Mouse (Mus musculus) right cerebral cortex, postnatal 10 days (tissue): ENCODE results near the gene Crebl2.

ENCODE experiments used
- DNase-seq, 2 experiments: peaks; one replicate each; pipeline ENCODE4 v3.0.0; 2021; ENCODE audit warnings: low spot score in 2 of 2

Crebl2 gene

DNA sequence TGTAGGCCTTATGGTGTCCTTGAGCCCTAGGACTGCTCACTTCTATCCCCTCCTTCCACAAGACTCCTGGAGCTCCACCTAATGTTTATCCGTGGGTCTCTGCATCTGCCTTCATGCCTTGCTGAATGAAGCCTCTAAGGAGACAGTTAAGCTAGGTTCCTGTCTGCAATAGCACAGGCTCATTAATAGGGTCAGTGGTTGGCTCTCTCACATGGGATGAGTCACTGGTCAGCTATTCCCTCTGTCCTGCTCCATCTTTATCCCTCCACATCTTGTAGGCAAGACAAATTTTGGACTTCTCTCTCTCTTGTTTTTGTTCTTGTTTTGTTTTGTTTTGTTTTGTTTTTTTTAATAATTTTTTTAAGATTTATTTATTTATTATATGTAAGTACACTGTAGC lies 75.9 kb downstream of the Crebl2 start:
- no peak for DNase-seq
